Mouse (Mus musculus): ENCODE results near the gene Ifne. TPM values are rescaled to one million over a fixed set of nuclear protein-coding genes. Genes with fewer than 3 reads are reported as not detected.
A peak's percentile ranks its signal among the peaks of the same experiment; 100 is the strongest.

The Ifne gene
- total and polyA plus RNA-seq, 3 experiments = not detected

GRCm38 (mm10) chr4:88875435-88876095, 4.4 kb downstream of the Ifne start:
- Histone ChIP-seq H3K9ac (ENCODE audit: low read depth, low read length) (no peak overlapping the region), H3K4me1 (ENCODE audit: control insufficient read depth, insufficient read depth, low read length) (no peaks in the 10 kb centered on the region), H3K27me3 (ENCODE audit: control insufficient read depth, insufficient read depth, low read length) (no peaks in the 10 kb centered on the region), H3K27ac (no peak overlapping the region), H3K79me2 (replicated peaks; ENCODE audit: control insufficient read depth, insufficient read depth, low read length) (no peaks in the 10 kb centered on the region), H3K36me3 (ENCODE audit: control insufficient read depth, insufficient read depth, low read length) (no peaks in the 10 kb centered on the region), H3K4me3 (no peak overlapping the region)
- DNase-seq = no peak
- no peak for TF ChIP-seq CTCF (IDR thresholded peaks at IDR 0.05)
- no peak for TF ChIP-seq EP300 (IDR thresholded peaks at IDR 0.05; ENCODE audit: insufficient read depth, low read depth, low read length)
- TF ChIP-seq POLR2A (IDR thresholded peaks at IDR 0.05; ENCODE audit: insufficient read depth, low read depth, low read length) = no peak
- 34% methylated on average over 4 of the region's 4 CpGs for WGBS
- intact Hi-C loops (cut with DNase I) = no loop called here

- Histone ChIP-seq H3K79me2 (replicated peaks; ENCODE audit: control insufficient read depth, insufficient read depth, low read length) (no peaks in the 10 kb centered on the region), H3K4me1 (ENCODE audit: control insufficient read depth, insufficient read depth, low read length) (no peaks in the 10 kb centered on the region), H3K27me3 (ENCODE audit: control insufficient read depth, insufficient read depth, low read length) (no peaks in the 10 kb centered on the region), H3K9ac (ENCODE audit: low read depth, low read length) (no peak overlapping the region), H3K4me3 (no peak overlapping the region), H3K36me3 (ENCODE audit: control insufficient read depth, insufficient read depth, low read length) (no peaks in the 10 kb centered on the region), H3K27ac (no peak overlapping the region)
- 0% methylated on average over 2 of the region's 2 CpGs for WGBS
- intact Hi-C loops (cut with DNase I) = loop anchor here (1.0 kb wide), 1 partner anchor 257 kb away; no protein-coding TSS in a partner anchor
- TF ChIP-seq EP300 (IDR thresholded peaks at IDR 0.05; ENCODE audit: insufficient read depth, low read depth, low read length) (no peak), CTCF (IDR thresholded peaks at IDR 0.05) (peak; percentile 89)
- no peak for DNase-seq
Measured at GRCm38 (mm10) chr4:88872691-88873090, 7.3 kb downstream of the Ifne start.

GRCm38 (mm10) chr4:88867926-88868911, 11.8 kb downstream of the Ifne start:
- TF ChIP-seq CTCF (IDR thresholded peaks at IDR 0.05) = no peak
- peak; percentile 50; the same call in 1 of the 2 replicates for TF ChIP-seq POLR2A (IDR thresholded peaks at IDR 0.05; ENCODE audit: insufficient read depth, low read depth, low read length)
- Histone ChIP-seq H3K27ac (peak overlapping the region; percentile 26), H3K4me1 (ENCODE audit: control insufficient read depth, insufficient read depth, low read length) (no peaks in the 10 kb centered on the region), H3K4me3 (peak overlapping the region; percentile 50), H3K27me3 (ENCODE audit: control insufficient read depth, insufficient read depth, low read length) (no peaks in the 10 kb centered on the region; the same call in 1 of the 2 replicates), H3K36me3 (ENCODE audit: control insufficient read depth, insufficient read depth, low read length) (no peaks in the 10 kb centered on the region), H3K79me2 (replicated peaks; ENCODE audit: control insufficient read depth, insufficient read depth, low read length) (no peaks in the 10 kb centered on the region), H3K9ac (ENCODE audit: low read depth, low read length) (peak overlapping the region; percentile 58)
- intact Hi-C loops (cut with DNase I) = loop anchor here (10.0 kb wide), 1 partner anchor 657 kb away; no protein-coding TSS in a partner anchor
- WGBS = 8% methylated on average over 30 of the region's 31 CpGs
- DNase-seq = peak; percentile 42 to 48

- no peaks in the 10 kb centered on the region for H3K4me1 ChIP-seq (ENCODE audit: control insufficient read depth, insufficient read depth, low read length)
- no peak overlapping the region for H3K9ac ChIP-seq (ENCODE audit: low read depth, low read length)
- H3K36me3 ChIP-seq (ENCODE audit: control insufficient read depth, insufficient read depth, low read length) = no peaks in the 10 kb centered on the region
- H3K79me2 ChIP-seq (replicated peaks; ENCODE audit: control insufficient read depth, insufficient read depth, low read length) = no peaks in the 10 kb centered on the region
- peak; percentile 72 to 83 for DNase-seq
- H3K27ac ChIP-seq = no peak overlapping the region
- no peaks in the 10 kb centered on the region; the same call in 1 of the 2 replicates for H3K27me3 ChIP-seq (ENCODE audit: control insufficient read depth, insufficient read depth, low read length)
- intact Hi-C loops (cut with DNase I) = loop anchor here (10.0 kb wide), 1 partner anchor 657 kb away; no protein-coding TSS in a partner anchor
- under 1% methylated on average over 8 of the region's 8 CpGs for WGBS
- H3K4me3 ChIP-seq = peak overlapping the region; percentile 50
- TF ChIP-seq CTCF (IDR thresholded peaks at IDR 0.05) (peak; percentile 78), POLR2A (IDR thresholded peaks at IDR 0.05; ENCODE audit: insufficient read depth, low read depth, low read length) (no peak), EP300 (IDR thresholded peaks at IDR 0.05; ENCODE audit: insufficient read depth, low read depth, low read length) (peak; percentile 70; the same call in 1 of the 2 replicates)
Measured at GRCm38 (mm10) chr4:88867366-88867925, 12.6 kb downstream of the Ifne start.

- no peaks in the 10 kb centered on the region; the same call in 1 of the 2 replicates for H3K27me3 ChIP-seq (ENCODE audit: control insufficient read depth, insufficient read depth, low read length)
- no peak overlapping the region for H3K4me3 ChIP-seq
- H3K27ac ChIP-seq = no peak overlapping the region
- no peak for TF ChIP-seq CTCF (IDR thresholded peaks at IDR 0.05)
- TF ChIP-seq POLR2A (IDR thresholded peaks at IDR 0.05; ENCODE audit: insufficient read depth, low read depth, low read length) = no peak
- TF ChIP-seq EP300 (IDR thresholded peaks at IDR 0.05; ENCODE audit: insufficient read depth, low read depth, low read length) = no peak
- intact Hi-C loops (cut with DNase I) = loop anchor here (10.0 kb wide), 1 partner anchor 660 kb away; no protein-coding TSS in a partner anchor
- no peaks in the 10 kb centered on the region for H3K4me1 ChIP-seq (ENCODE audit: control insufficient read depth, insufficient read depth, low read length)
- 51% methylated on average over 6 of the region's 6 CpGs for whole genome bisulfite sequencing
- H3K9ac ChIP-seq (ENCODE audit: low read depth, low read length) = no peak overlapping the region
- no peaks in the 10 kb centered on the region for H3K36me3 ChIP-seq (ENCODE audit: control insufficient read depth, insufficient read depth, low read length)
- H3K79me2 ChIP-seq (replicated peaks; ENCODE audit: control insufficient read depth, insufficient read depth, low read length) = no peaks in the 10 kb centered on the region
- no peak for DNase-seq
Measured at GRCm38 (mm10) chr4:88865011-88865569, 14.9 kb downstream of the Ifne start.

Measured in heart, adult 2 months (tissue).